Mouse (Mus musculus) right cerebral cortex, postnatal 36 days (tissue): ENCODE measurements around the gene Gpam.

Source experiments
- DNase-seq, 2 experiments: peaks; one replicate each; pipeline ENCODE4 v3.0.0; 2022; ENCODE audit warnings: low spot score in 2 of 2, mixed read lengths in 1 of 2

Gene Gpam

GRCm38 (mm10) chr19:55061447-55061901, 65.6 kb downstream of the Gpam start:
- DNase-seq, result no peak

- peak; percentile 59 to 60 for DNase-seq
Observed at GRCm38 (mm10) chr19:55060964-55061363, 66.1 kb downstream of the Gpam start.

DNA sequence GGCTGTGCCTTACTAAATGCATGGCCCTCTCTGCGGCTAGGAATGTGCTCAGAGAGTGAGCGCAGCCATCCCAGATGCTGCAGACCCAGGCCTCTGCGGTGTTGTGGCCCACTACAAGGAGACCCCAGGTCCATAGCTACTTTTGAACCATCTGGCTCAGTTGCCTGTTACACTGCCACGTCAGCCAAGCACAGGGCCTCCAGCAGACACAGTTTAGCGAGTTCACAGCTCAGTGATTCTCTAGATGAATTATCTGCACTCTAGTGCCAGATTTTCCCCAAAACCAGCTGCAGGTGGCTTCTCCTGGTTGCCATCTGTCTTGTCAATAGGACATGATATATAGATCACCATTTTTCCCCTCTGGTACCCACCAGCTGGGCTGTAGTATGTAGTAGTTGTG, 69.6 kb downstream of the Gpam start:
- DNase-seq, result no peak

- no peak for DNase-seq
Observed at GRCm38 (mm10) chr19:55055634-55056269, 71.3 kb downstream of the Gpam start.

DNA sequence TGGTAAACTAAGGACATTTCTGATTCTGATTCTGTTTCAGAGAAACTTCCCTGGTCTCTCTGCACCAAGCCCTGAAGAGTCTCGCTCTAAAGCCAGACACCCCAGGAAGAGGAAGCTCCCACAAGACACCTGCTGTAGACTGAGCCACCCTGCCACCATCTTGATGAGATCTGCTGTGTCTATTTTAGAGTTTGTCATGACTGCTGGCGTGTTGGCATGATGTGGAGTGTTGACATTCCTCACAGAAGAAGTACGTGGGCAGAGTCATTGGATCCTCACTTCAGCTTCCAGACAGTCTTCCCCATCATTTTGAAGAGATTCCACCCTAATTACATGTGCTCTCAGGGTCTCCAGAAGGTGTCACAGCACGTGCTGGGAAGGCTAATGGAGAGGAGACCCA, 73.9 kb downstream of the Gpam start:
- DNase-seq, result no peak

GRCm38 (mm10) chr19:55037406-55037805, 89.6 kb downstream of the Gpam start:
- DNase-seq, result no peak

DNA sequence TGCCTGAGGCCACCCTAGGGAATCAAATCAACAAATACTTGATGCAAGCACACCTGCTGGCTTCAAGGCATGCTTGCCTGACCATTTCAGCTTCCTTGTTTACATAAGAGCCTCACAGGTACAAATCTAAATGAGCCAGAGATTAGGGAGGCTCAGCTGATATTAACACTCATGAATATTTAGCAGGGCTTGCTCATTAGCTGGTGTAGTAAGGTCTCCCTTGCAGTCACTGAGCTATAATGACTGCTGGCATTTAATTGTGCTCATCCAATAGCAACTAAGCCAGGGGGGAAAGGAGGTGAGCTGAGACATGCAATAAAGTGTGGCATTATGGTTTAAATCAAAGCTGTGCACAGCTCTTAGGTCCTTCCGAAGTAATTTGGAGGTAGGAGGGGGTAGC, 108.2 kb downstream of the Gpam start:
- no peak for DNase-seq
